Mouse (Mus musculus): ENCODE data around the gene Pabpc1l. TPM values are rescaled to one million over a fixed set of nuclear protein-coding genes. Genes with fewer than 3 reads are reported as not detected.
"Not testable (repeated sequence)": the region's sequence is repeated elsewhere in the genome, so short reads cannot be mapped to it uniquely, and the experiment has no call there.

Pabpc1l gene
- polyA plus RNA-seq, 1 experiment from 2014 or later: not detected

GRCm38 (mm10) chr2:164054671-164055070 lies 29.4 kb downstream of the Pabpc1l start:
- Histone ChIP-seq H3K79me2 (ENCODE audit: inconsistent target) (no peaks in the 10 kb centered on the region), H3K27ac (no peak overlapping the region), H3K36me3 (ENCODE audit: inconsistent target) (peaks cover 75% of the 10 kb centered on the region), H3K4me3 (ENCODE audit: inconsistent target) (no peak overlapping the region)
- 100% methylated on average over 6 of the region's 8 CpGs for WGBS (ENCODE audit: missing documents)

GRCm38 (mm10) chr2:164059634-164060235 lies 34.5 kb downstream of the Pabpc1l start:
- peaks cover 88% of the 10 kb centered on the region for H3K36me3 ChIP-seq (ENCODE audit: inconsistent target)
- no peaks in the 10 kb centered on the region; the same call in 1 of the 2 replicates for H3K79me2 ChIP-seq (ENCODE audit: inconsistent target)
- no peak overlapping the region for H3K27ac ChIP-seq
- H3K4me3 ChIP-seq (ENCODE audit: inconsistent target): no peak overlapping the region
- WGBS (ENCODE audit: missing documents): 93% methylated on average over 8 of the region's 8 CpGs

- H3K4me3 ChIP-seq (ENCODE audit: inconsistent target): peak within 1 kb of the TSS; percentile 63
- H3K79me2 ChIP-seq (ENCODE audit: inconsistent target): peaks cover 66% of the 10 kb centered on the region
- WGBS (ENCODE audit: missing documents): under 1% methylated on average over 42 of the region's 45 CpGs
- peak within 1 kb of the TSS; percentile 15; the same call in 1 of the 2 replicates for H3K27ac ChIP-seq
- peaks cover 17% of the 10 kb centered on the region for H3K36me3 ChIP-seq (ENCODE audit: inconsistent target)
Observed at GRCm38 (mm10) chr2:164070142-164070764, 45.0 kb downstream of the Pabpc1l start, which contains the start of gene Stk4. TSS of gene Stk4 (plus strand) at chr2:164070322.

GRCm38 (mm10) chr2:164070765-164071436 lies 45.7 kb downstream of the Pabpc1l start, which contains the start of gene Tomm34:
TSS of gene Tomm34 (minus strand) at chr2:164071169.
- peak within 1 kb of the TSS; percentile 15; the same call in 1 of the 2 replicates for H3K27ac ChIP-seq
- peak within 1 kb of the TSS; percentile 63 for H3K4me3 ChIP-seq (ENCODE audit: inconsistent target)
- H3K36me3 ChIP-seq (ENCODE audit: inconsistent target): peaks cover 10% of the 10 kb centered on the region
- 2% methylated on average over 49 of the region's 55 CpGs for WGBS (ENCODE audit: missing documents)
- peaks cover 66% of the 10 kb centered on the region for H3K79me2 ChIP-seq (ENCODE audit: inconsistent target)

- 82% methylated on average over 11 of the region's 11 CpGs for WGBS (ENCODE audit: missing documents)
- H3K4me3 ChIP-seq (ENCODE audit: inconsistent target); H3K36me3 ChIP-seq (ENCODE audit: inconsistent target): not testable (repeated sequence)
- H3K79me2 ChIP-seq (ENCODE audit: inconsistent target): peaks cover 66% of the 10 kb centered on the region
- H3K27ac ChIP-seq: peak overlapping the region; percentile 15; the same call in 1 of the 2 replicates
Observed at GRCm38 (mm10) chr2:164071437-164071820, 46.2 kb downstream of the Pabpc1l start.

- no peak overlapping the region for H3K4me3 ChIP-seq (ENCODE audit: inconsistent target)
- no peak overlapping the region for H3K27ac ChIP-seq
- H3K36me3 ChIP-seq (ENCODE audit: inconsistent target): no peaks in the 10 kb centered on the region
- WGBS (ENCODE audit: missing documents): 100% methylated on average over 2 of the region's 2 CpGs
- H3K79me2 ChIP-seq (ENCODE audit: inconsistent target): peaks cover 66% of the 10 kb centered on the region
Observed at GRCm38 (mm10) chr2:164072109-164072508, 46.9 kb downstream of the Pabpc1l start.

GRCm38 (mm10) chr2:164073120-164073519 lies 47.9 kb downstream of the Pabpc1l start:
- Histone ChIP-seq H3K4me3 (ENCODE audit: inconsistent target) (no peak overlapping the region), H3K27ac (no peak overlapping the region), H3K36me3 (ENCODE audit: inconsistent target) (no peaks in the 10 kb centered on the region), H3K79me2 (ENCODE audit: inconsistent target) (peaks cover 66% of the 10 kb centered on the region)
- WGBS (ENCODE audit: missing documents): 94% methylated on average over 7 of the region's 7 CpGs

- Histone ChIP-seq H3K36me3 (ENCODE audit: inconsistent target) (no peaks in the 10 kb centered on the region), H3K4me3 (ENCODE audit: inconsistent target) (peak overlapping the region; percentile 96), H3K27ac (peak overlapping the region; percentile 83), H3K79me2 (ENCODE audit: inconsistent target) (peaks cover 66% of the 10 kb centered on the region)
- under 1% methylated on average over 43 of the region's 48 CpGs for WGBS (ENCODE audit: missing documents)
Observed at GRCm38 (mm10) chr2:164073918-164074578, 48.8 kb downstream of the Pabpc1l start.

- Histone ChIP-seq H3K79me2 (ENCODE audit: inconsistent target) (peaks cover 66% of the 10 kb centered on the region), H3K27ac (peak overlapping the region; percentile 83), H3K36me3 (ENCODE audit: inconsistent target) (peaks cover 7% of the 10 kb centered on the region; the same call in 1 of the 2 replicates), H3K4me3 (ENCODE audit: inconsistent target) (peak overlapping the region; percentile 96)
- WGBS (ENCODE audit: missing documents): 0% methylated on average over 4 of the region's 5 CpGs
Observed at GRCm38 (mm10) chr2:164075088-164075487, 49.8 kb downstream of the Pabpc1l start.

GRCm38 (mm10) chr2:164076874-164077425 lies 51.7 kb downstream of the Pabpc1l start:
- Histone ChIP-seq H3K27ac (no peak overlapping the region), H3K36me3 (ENCODE audit: inconsistent target) (peaks cover 24% of the 10 kb centered on the region; the same call in 1 of the 2 replicates), H3K4me3 (ENCODE audit: inconsistent target) (no peak overlapping the region), H3K79me2 (ENCODE audit: inconsistent target) (peaks cover 80% of the 10 kb centered on the region)
- 90% methylated on average over 8 of the region's 8 CpGs for WGBS (ENCODE audit: missing documents)

GRCm38 (mm10) chr2:164077875-164078274 lies 52.6 kb downstream of the Pabpc1l start:
- Histone ChIP-seq H3K4me3 (ENCODE audit: inconsistent target) (peak overlapping the region; percentile 0; the same call in 1 of the 2 replicates), H3K27ac (peak overlapping the region; percentile 46), H3K79me2 (ENCODE audit: inconsistent target) (peaks cover 86% of the 10 kb centered on the region), H3K36me3 (ENCODE audit: inconsistent target) (peaks cover 24% of the 10 kb centered on the region; the same call in 1 of the 2 replicates)
- 20% methylated on average over 5 of the region's 5 CpGs for WGBS (ENCODE audit: missing documents)

GRCm38 (mm10) chr2:164079488-164079887 lies 54.2 kb downstream of the Pabpc1l start:
- no peak overlapping the region for H3K27ac ChIP-seq
- H3K36me3 ChIP-seq (ENCODE audit: inconsistent target): peaks cover 24% of the 10 kb centered on the region; the same call in 1 of the 2 replicates
- no peak overlapping the region for H3K4me3 ChIP-seq (ENCODE audit: inconsistent target)
- H3K79me2 ChIP-seq (ENCODE audit: inconsistent target): peaks cover 82% of the 10 kb centered on the region
- 82% methylated on average over 6 of the region's 6 CpGs for WGBS (ENCODE audit: missing documents)

GRCm38 (mm10) chr2:164081577-164081976 lies 56.3 kb downstream of the Pabpc1l start:
- no peak overlapping the region for H3K4me3 ChIP-seq (ENCODE audit: inconsistent target)
- peaks cover 82% of the 10 kb centered on the region for H3K79me2 ChIP-seq (ENCODE audit: inconsistent target)
- WGBS (ENCODE audit: missing documents): 90% methylated on average over 10 of the region's 10 CpGs
- peaks cover 27% of the 10 kb centered on the region; the same call in 1 of the 2 replicates for H3K36me3 ChIP-seq (ENCODE audit: inconsistent target)
- H3K27ac ChIP-seq: no peak overlapping the region

- Histone ChIP-seq H3K36me3 (ENCODE audit: inconsistent target) (peaks cover 33% of the 10 kb centered on the region; the same call in 1 of the 2 replicates), H3K79me2 (ENCODE audit: inconsistent target) (peaks cover 82% of the 10 kb centered on the region), H3K4me3 (ENCODE audit: inconsistent target) (no peak overlapping the region), H3K27ac (peak overlapping the region; percentile 92)
- WGBS (ENCODE audit: missing documents): 75% methylated on average over 10 of the region's 10 CpGs
Observed at GRCm38 (mm10) chr2:164082175-164082574, 56.9 kb downstream of the Pabpc1l start.
